Mouse (Mus musculus) liver, embryonic 14.5 days (tissue): ENCODE data around the gene Fzd7.

Experiments
- CTCF ChIP-seq: IDR thresholded peaks from 2 replicates; pipeline ENCODE4 v1.5.1; 2016; ENCODE audit warnings: antibody characterized with exemption, low read depth, control low read depth
- EP300 ChIP-seq: IDR thresholded peaks from 2 replicates; pipeline ENCODE4 v1.6.1; 2016; ENCODE audit warnings: antibody characterized with exemption, low read depth

- TF ChIP-seq CTCF, result no peak
- TF ChIP-seq EP300, result no peak
Measured at GRCm38 (mm10) chr1:59465640-59466008, 16.6 kb upstream of the Fzd7 start.
